Mouse (Mus musculus): Measurements from ENCODE around the gene Casp3. TPM values are rescaled to one million over a fixed set of nuclear protein-coding genes. Genes with fewer than 3 reads are reported as not detected.
A peak's percentile ranks its signal among the peaks of the same experiment; 100 is the strongest.

The Casp3 gene
- total RNA-seq, 2 experiments from 2014 or later = 5.5 to 9.8 TPM

- DNase-seq = no peak
- intact Hi-C loops (cut with DNase I; ENCODE audit: low total_unique reads) = no loop called here
Observed at GRCm38 (mm10) chr8:46600959-46601707, 16.0 kb upstream of the Casp3 start.

GRCm38 (mm10) chr8:46603587-46603986 is 13.5 kb upstream of the Casp3 start:
- intact Hi-C loops (cut with DNase I; ENCODE audit: low total_unique reads) = no loop called here
- no peak for DNase-seq

- intact Hi-C loops (cut with DNase I; ENCODE audit: low total_unique reads) = no loop called here
- DNase-seq = no peak
Observed at GRCm38 (mm10) chr8:46606930-46607329, 10.2 kb upstream of the Casp3 start.

GRCm38 (mm10) chr8:46611557-46611956 is 5.5 kb upstream of the Casp3 start:
- intact Hi-C loops (cut with DNase I; ENCODE audit: low total_unique reads) = no loop called here

GRCm38 (mm10) chr8:46612913-46613312 is 4.2 kb upstream of the Casp3 start:
- intact Hi-C loops (cut with DNase I; ENCODE audit: low total_unique reads) = no loop called here
- DNase-seq = peak; percentile 28

More at GRCm38 (mm10) chr8:46611557-46611956, 5.5 kb upstream of the Casp3 start:
- DNase-seq = no peak

- intact Hi-C loops (cut with DNase I; ENCODE audit: low total_unique reads) = no loop called here
Observed at GRCm38 (mm10) chr8:46613377-46613776, 3.7 kb upstream of the Casp3 start.

GRCm38 (mm10) chr8:46615936-46616335 is 1.2 kb upstream of the Casp3 start:
- intact Hi-C loops (cut with DNase I; ENCODE audit: low total_unique reads) = no loop called here
- no peak for DNase-seq

More at GRCm38 (mm10) chr8:46613377-46613776, 3.7 kb upstream of the Casp3 start:
- DNase-seq = peak; percentile 51

- intact Hi-C loops (cut with DNase I; ENCODE audit: low total_unique reads) = no loop called here
- DNase-seq = peak; percentile 38
Observed at GRCm38 (mm10) chr8:46617690-46618620, 864 bp downstream of the Casp3 start.

GRCm38 (mm10) chr8:46618639-46619320 is 1.7 kb downstream of the Casp3 start:
- intact Hi-C loops (cut with DNase I; ENCODE audit: low total_unique reads) = no loop called here
- no peak for DNase-seq

GRCm38 (mm10) chr8:46622446-46623270 is 5.6 kb downstream of the Casp3 start:
- intact Hi-C loops (cut with DNase I; ENCODE audit: low total_unique reads) = no loop called here

GRCm38 (mm10) chr8:46625166-46625565 is 8.1 kb downstream of the Casp3 start:
- DNase-seq = no peak
- intact Hi-C loops (cut with DNase I; ENCODE audit: low total_unique reads) = no loop called here

More at GRCm38 (mm10) chr8:46622446-46623270, 5.6 kb downstream of the Casp3 start:
- no peak for DNase-seq

GRCm38 (mm10) chr8:46626642-46627041 is 9.6 kb downstream of the Casp3 start:
- intact Hi-C loops (cut with DNase I; ENCODE audit: low total_unique reads) = no loop called here
- DNase-seq = no peak

GRCm38 (mm10) chr8:46627881-46628280 is 10.8 kb downstream of the Casp3 start:
- DNase-seq = no peak
- intact Hi-C loops (cut with DNase I; ENCODE audit: low total_unique reads) = no loop called here

- no peak for DNase-seq
- intact Hi-C loops (cut with DNase I; ENCODE audit: low total_unique reads) = no loop called here
Observed at GRCm38 (mm10) chr8:46628645-46629044, 11.6 kb downstream of the Casp3 start.

- DNase-seq = no peak
- intact Hi-C loops (cut with DNase I; ENCODE audit: low total_unique reads) = no loop called here
Observed at GRCm38 (mm10) chr8:46630422-46630821, 13.3 kb downstream of the Casp3 start.

GRCm38 (mm10) chr8:46630932-46631331 is 13.8 kb downstream of the Casp3 start:
- intact Hi-C loops (cut with DNase I; ENCODE audit: low total_unique reads) = no loop called here

GRCm38 (mm10) chr8:46639010-46639571 is 22.0 kb downstream of the Casp3 start:
- intact Hi-C loops (cut with DNase I; ENCODE audit: low total_unique reads) = no loop called here
- peak; percentile 46 for DNase-seq

More at GRCm38 (mm10) chr8:46630932-46631331, 13.8 kb downstream of the Casp3 start:
- DNase-seq = no peak

GRCm38 (mm10) chr8:46639852-46640251 is 22.8 kb downstream of the Casp3 start:
- DNase-seq = no peak
- intact Hi-C loops (cut with DNase I; ENCODE audit: low total_unique reads) = no loop called here

- intact Hi-C loops (cut with DNase I; ENCODE audit: low total_unique reads) = no loop called here
- DNase-seq = no peak
Observed at GRCm38 (mm10) chr8:46641272-46641671, 24.2 kb downstream of the Casp3 start.
